Mouse (Mus musculus): ENCODE results near the gene Tube1.

The Tube1 gene
- long read RNA-seq, experiment 1, partial matches to known transcripts = 0 of 1 reads
- long read RNA-seq, experiment 1, other reads (novel, unspliced or antisense) = 1 of 1 reads
- long read RNA-seq, experiment 2 = 0 reads

GRCm38 (mm10) chr10:39133462-39134310 is at the start of gene Tube1, which contains the start of gene Fam229b:
Gene Tube1, plus strand, starts transcription at chr10:39133976.
Gene Fam229b, minus strand, starts transcription at chr10:39133914.
- intact Hi-C loops (cut with DNase I) = no loop called here

GRCm38 (mm10) chr10:39096981-39097380 is 36.8 kb upstream of the Tube1 start:
- intact Hi-C loops (cut with DNase I) = no loop called here

- intact Hi-C loops (cut with DNase I) = no loop called here
These were observed 35.0 kb upstream of the Tube1 start for GRCm38 (mm10) chr10:39098746-39099145.

- intact Hi-C loops (cut with DNase I) = no loop called here
These were observed 28.9 kb upstream of the Tube1 start for GRCm38 (mm10) chr10:39104803-39105449.

GRCm38 (mm10) chr10:39106413-39106812 is 27.4 kb upstream of the Tube1 start:
- intact Hi-C loops (cut with DNase I) = no loop called here

- intact Hi-C loops (cut with DNase I) = no loop called here
These were observed 26.8 kb upstream of the Tube1 start for GRCm38 (mm10) chr10:39106935-39107334.

GRCm38 (mm10) chr10:39108837-39109488 is 24.8 kb upstream of the Tube1 start:
- intact Hi-C loops (cut with DNase I) = no loop called here

GRCm38 (mm10) chr10:39109489-39109874 is 24.3 kb upstream of the Tube1 start:
- intact Hi-C loops (cut with DNase I) = no loop called here

- intact Hi-C loops (cut with DNase I) = no loop called here
These were observed 12.4 kb upstream of the Tube1 start for GRCm38 (mm10) chr10:39121412-39121811.

- intact Hi-C loops (cut with DNase I) = no loop called here
These were observed 4.0 kb downstream of the Tube1 start for GRCm38 (mm10) chr10:39137766-39138165.

GRCm38 (mm10) chr10:39138761-39139160 is 5.0 kb downstream of the Tube1 start:
- intact Hi-C loops (cut with DNase I) = no loop called here

- intact Hi-C loops (cut with DNase I) = no loop called here
These were observed 7.1 kb downstream of the Tube1 start for GRCm38 (mm10) chr10:39140843-39141242.

GRCm38 (mm10) chr10:39141401-39141800 is 7.6 kb downstream of the Tube1 start:
- intact Hi-C loops (cut with DNase I) = no loop called here

- intact Hi-C loops (cut with DNase I) = no loop called here
These were observed 8.4 kb downstream of the Tube1 start for GRCm38 (mm10) chr10:39142216-39142615.

- intact Hi-C loops (cut with DNase I) = no loop called here
These were observed 22.9 kb downstream of the Tube1 start for GRCm38 (mm10) chr10:39156719-39157118.

- intact Hi-C loops (cut with DNase I) = no loop called here
These were observed 23.5 kb downstream of the Tube1 start for GRCm38 (mm10) chr10:39157321-39157720.

GRCm38 (mm10) chr10:39158306-39158705 is 24.5 kb downstream of the Tube1 start:
- intact Hi-C loops (cut with DNase I) = no loop called here

- intact Hi-C loops (cut with DNase I) = loop anchor here (10.0 kb wide), 1 partner anchor 463 kb away; no protein-coding TSS in a partner anchor
These were observed 27.6 kb downstream of the Tube1 start for GRCm38 (mm10) chr10:39161406-39161805.

- intact Hi-C loops (cut with DNase I) = loop anchor here (10.0 kb wide), 1 partner anchor 462 kb away; no protein-coding TSS in a partner anchor
These were observed 29.1 kb downstream of the Tube1 start for GRCm38 (mm10) chr10:39162666-39163484.

- intact Hi-C loops (cut with DNase I) = loop anchor here (10.0 kb wide), 1 partner anchor 461 kb away; no protein-coding TSS in a partner anchor
These were observed 29.9 kb downstream of the Tube1 start, which contains the start of gene Ccn6 for GRCm38 (mm10) chr10:39163694-39164093. Gene Ccn6, minus strand, starts transcription at chr10:39163794.

Data from adrenal gland (tissue).